Mouse (Mus musculus) lung, adult 2 months (tissue): Measurements from ENCODE around the gene Atp5g2.

ENCODE experiments used
- CTCF ChIP-seq: fragments of 200-500 bp; IDR thresholded peaks from 2 replicates; pipeline ENCODE4 v1.5.1; 2011; ENCODE audit warnings: mild to moderate bottlenecking, low read length, control low read depth; ENCODE audit not compliant: insufficient read depth
- POLR2A ChIP-seq: fragments of 200-500 bp; IDR thresholded peaks from 2 replicates; pipeline ENCODE4 v1.6.1; 2011; ENCODE audit warnings: low read depth, mild to moderate bottlenecking, control low read depth, low read length, borderline replicate concordance; ENCODE audit errors: extremely low read depth

- TF ChIP-seq POLR2A (no peak), CTCF (no peak)
Observed at GRCm38 (mm10) chr15:102614224-102614623, 57.9 kb downstream of the Atp5g2 start.
